Mouse (Mus musculus): ENCODE measurements at regions not wholly inside any gene's neighbourhood (a gene's known extent, or its start where the extent isn't known, plus 50 kb on each side); places are given as distances from the start of the nearest gene placed in this dataset.

DNA sequence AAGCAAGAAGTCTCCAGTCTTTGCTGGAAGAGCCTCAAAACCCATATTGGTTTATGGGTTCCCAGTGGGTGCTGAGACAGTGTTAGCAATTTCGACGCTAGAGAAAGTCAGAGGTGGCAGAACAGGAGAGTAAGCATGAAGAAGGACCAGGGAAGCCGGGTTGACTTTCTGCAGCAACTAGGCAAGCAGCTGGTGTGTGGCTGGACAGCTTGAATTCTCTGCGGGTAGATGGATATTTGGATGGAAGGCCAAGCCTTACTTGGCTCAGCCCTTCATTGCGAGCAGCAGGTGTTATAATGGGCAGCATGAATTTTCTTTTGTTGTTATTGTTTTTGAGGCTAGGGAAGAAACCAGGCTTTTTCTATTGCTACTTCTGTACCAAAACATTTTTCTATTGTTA lies 362.7 kb upstream of the Satb1 start:
- no peak for DNase-seq (ENCODE audit: low spot score in 2 of 2)

- DNase-seq (ENCODE audit: low spot score in 2 of 2), result no peak
These were observed 358.1 kb upstream of the Satb1 start for GRCm38 (mm10) chr17:52191064-52191682.

- peak; percentile 59 to 63 for DNase-seq (ENCODE audit: low spot score in 2 of 2)
These were observed 349.6 kb upstream of the Satb1 start for GRCm38 (mm10) chr17:52182706-52183105.

GRCm38 (mm10) chr17:52177996-52178395 lies 344.9 kb upstream of the Satb1 start:
- DNase-seq (ENCODE audit: low spot score in 2 of 2), result no peak

- DNase-seq (ENCODE audit: low spot score in 2 of 2), result no peak
These were observed 335.2 kb upstream of the Satb1 start for GRCm38 (mm10) chr17:52168076-52168838.

- DNase-seq (ENCODE audit: low spot score in 2 of 2), result no peak
These were observed 334.6 kb upstream of the Satb1 start for GRCm38 (mm10) chr17:52167658-52168057.

- DNase-seq (ENCODE audit: low spot score in 2 of 2), result no peak
These were observed 332.9 kb upstream of the Satb1 start for GRCm38 (mm10) chr17:52165891-52166485.

- DNase-seq (ENCODE audit: low spot score in 2 of 2), result no peak
These were observed 329.7 kb upstream of the Satb1 start for GRCm38 (mm10) chr17:52162559-52163397.

DNA sequence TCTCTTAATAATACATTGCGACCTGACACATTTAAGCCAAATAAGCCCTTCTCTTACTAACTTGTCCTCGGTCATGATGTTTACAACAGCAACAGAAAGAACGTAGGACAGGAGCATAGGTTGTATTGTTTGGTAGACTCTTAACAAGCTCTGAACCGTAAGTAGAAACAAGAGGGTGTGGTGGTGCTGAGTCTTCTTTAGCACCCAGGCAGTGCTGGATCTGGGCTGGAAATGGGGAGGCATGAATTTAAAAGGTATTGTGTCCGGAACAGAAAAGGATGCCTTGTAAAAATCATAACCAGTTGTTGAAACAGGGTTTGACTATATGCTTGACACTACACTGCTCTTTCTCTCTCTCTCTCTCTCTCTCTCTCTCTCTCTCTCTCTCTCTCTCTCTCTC lies 317.4 kb upstream of the Satb1 start:
- no peak for DNase-seq (ENCODE audit: low spot score in 2 of 2)

- DNase-seq (ENCODE audit: low spot score in 2 of 2), result no peak
These were observed 316.7 kb upstream of the Satb1 start for GRCm38 (mm10) chr17:52149834-52150233.

GRCm38 (mm10) chr17:52149068-52149467 lies 316.0 kb upstream of the Satb1 start:
- no peak for DNase-seq (ENCODE audit: low spot score in 2 of 2)

DNA sequence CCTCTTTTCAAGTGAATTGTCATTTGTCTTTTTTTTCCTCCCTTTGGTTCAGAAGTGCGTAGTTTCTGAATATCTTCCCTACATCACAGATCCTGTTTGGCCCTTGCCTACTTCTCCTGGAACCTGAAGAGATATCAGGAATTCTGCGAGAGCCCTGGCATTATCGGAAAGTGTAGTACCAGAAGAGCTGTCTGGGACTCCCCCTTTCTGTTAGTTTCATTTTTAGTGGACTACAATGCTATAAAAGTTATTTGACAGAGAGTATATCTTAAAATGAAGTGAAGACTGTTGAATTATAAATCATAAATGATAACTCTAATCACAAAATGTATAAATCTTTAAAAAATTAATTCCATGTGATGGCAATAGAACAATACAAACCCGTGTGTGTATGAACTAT lies 270.8 kb upstream of the Satb1 start:
- DNase-seq (ENCODE audit: low spot score in 2 of 2), result no peak

- no peak for DNase-seq (ENCODE audit: low spot score in 2 of 2)
These were observed 252.7 kb upstream of the Satb1 start for GRCm38 (mm10) chr17:52085834-52086233.

GRCm38 (mm10) chr17:52084455-52084854 lies 251.4 kb upstream of the Satb1 start:
- no peak for DNase-seq (ENCODE audit: low spot score in 2 of 2)

- no peak for DNase-seq (ENCODE audit: low spot score in 2 of 2)
These were observed 246.2 kb upstream of the Satb1 start for GRCm38 (mm10) chr17:52079316-52079715.

- no peak for DNase-seq (ENCODE audit: low spot score in 2 of 2)
These were observed 245.4 kb upstream of the Satb1 start for GRCm38 (mm10) chr17:52078496-52078895.

DNA sequence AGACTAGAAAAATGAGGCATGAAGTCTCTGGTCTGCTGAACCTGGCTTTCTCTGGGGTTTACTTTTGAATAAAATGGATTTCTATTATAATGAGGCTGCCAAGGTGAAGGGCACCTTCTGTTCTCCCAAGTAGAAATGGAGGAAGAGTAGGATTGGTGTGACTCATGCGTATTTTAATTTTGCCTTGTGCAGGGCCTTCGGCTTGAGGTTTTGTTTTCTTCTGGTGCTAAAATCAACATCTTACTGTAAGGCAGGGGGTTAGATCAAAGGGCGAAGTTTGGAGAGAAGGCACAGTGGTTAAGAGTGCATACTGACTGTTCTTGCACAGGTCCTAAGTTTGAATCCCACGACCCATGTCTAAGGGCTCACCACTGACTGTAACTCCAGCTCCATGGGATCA lies 244.9 kb upstream of the Satb1 start:
- DNase-seq (ENCODE audit: low spot score in 2 of 2), result no peak

GRCm38 (mm10) chr17:52076746-52077145 lies 243.7 kb upstream of the Satb1 start:
- no peak for DNase-seq (ENCODE audit: low spot score in 2 of 2)

- DNase-seq (ENCODE audit: low spot score in 2 of 2), result no peak
These were observed 234.6 kb upstream of the Satb1 start for GRCm38 (mm10) chr17:52067721-52068120.

DNA sequence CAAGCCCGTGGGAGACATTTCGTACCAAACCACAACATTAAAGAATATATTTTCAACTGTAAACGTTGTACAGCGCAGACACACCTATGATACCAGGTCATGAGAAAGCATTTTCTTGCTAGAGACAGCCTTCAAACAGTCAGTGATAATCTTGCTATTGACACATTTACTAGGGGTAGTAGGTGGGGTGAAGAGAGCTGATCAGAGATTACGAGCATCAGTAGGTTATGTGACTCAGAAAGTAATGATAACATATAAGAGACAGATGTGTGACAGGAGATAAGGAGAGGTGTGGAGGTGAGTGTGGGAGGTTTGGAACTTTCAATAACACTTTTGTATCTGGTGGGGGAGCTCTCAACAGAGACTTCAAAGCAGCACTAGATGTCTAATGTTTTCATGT lies 231.5 kb upstream of the Satb1 start:
- no peak for DNase-seq (ENCODE audit: low spot score in 2 of 2)

- no peak for DNase-seq (ENCODE audit: low spot score in 2 of 2)
These were observed 230.0 kb upstream of the Satb1 start for GRCm38 (mm10) chr17:52063121-52063520.

DNA sequence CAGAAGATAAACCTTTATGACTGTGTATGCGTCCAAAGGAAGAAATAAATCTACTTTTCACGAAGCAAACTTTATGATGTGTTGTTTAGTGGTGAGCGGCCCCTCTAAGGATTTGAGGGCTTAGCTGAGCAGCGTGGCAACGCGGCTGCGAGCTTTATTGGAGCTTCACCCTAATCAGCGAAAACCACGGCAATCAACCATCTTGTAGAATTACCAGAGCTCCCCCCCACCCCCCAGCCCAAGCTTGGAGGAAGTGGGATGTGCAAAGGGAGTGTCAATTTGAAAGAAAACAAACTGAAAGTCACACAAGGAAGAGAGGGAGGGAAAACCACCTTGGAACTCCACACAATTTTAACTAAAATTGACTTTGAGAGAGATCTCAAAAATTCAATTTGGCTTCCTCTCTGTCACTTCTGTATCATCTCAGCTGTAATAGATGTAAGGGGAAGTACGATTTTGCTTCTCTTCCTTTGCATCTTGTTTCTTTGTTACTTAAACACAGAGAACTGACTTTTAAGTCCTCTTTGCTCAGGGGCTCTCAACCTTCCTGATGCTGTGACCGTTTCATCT lies 229.1 kb upstream of the Satb1 start:
- no peak for DNase-seq (ENCODE audit: low spot score in 2 of 2)

Measured in urinary bladder, postnatal 36 days (tissue).